Mouse (Mus musculus) lung, postnatal 0 days (tissue): ENCODE measurements around the gene Myl7. TPM values are rescaled to one million over a fixed set of nuclear protein-coding genes. Genes with fewer than 3 reads are reported as not detected.

Experiments
- ATAC-seq: fragments of 200-750 bp; cut with Nextera tagmentation; 2 replicates; pipeline ENCODE4 v1.8.0; 2017; ENCODE audit warnings: moderate library complexity
- DNase-seq: peaks from one replicate; pipeline ENCODE4 v3.0.0-alpha.2; 2016; ENCODE audit warnings: low spot score
- H3K27ac ChIP-seq: fragments of 300-500 bp; sonication (generic); 2 replicates; pipeline ENCODE4 v1.5.1; 2014; ENCODE audit warnings: antibody characterized with exemption, mild to moderate bottlenecking, low read length, mixed read lengths
- H3K27me3 ChIP-seq: fragments of 300-500 bp; sonication (generic); replicated peaks from 2 replicates; pipeline ENCODE4 v1.6.1; 2014; ENCODE audit warnings: low read length, mixed read lengths; ENCODE audit not compliant: insufficient read depth
- H3K36me3 ChIP-seq: fragments of 300-500 bp; sonication (generic); 2 replicates; pipeline ENCODE4 v1.6.1; 2014; ENCODE audit warnings: low read length, mixed read lengths; ENCODE audit not compliant: insufficient read depth
- H3K4me1 ChIP-seq: fragments of 300-500 bp; sonication (generic); 2 replicates; pipeline ENCODE4 v1.6.1; 2014; ENCODE audit warnings: antibody characterized with exemption, low read depth, low read length, mixed read lengths; ENCODE audit not compliant: insufficient read depth
- H3K4me2 ChIP-seq: fragments of 300-500 bp; sonication (generic); replicated peaks from 2 replicates; pipeline ENCODE4 v1.6.1; 2014; ENCODE audit warnings: low read depth, mild to moderate bottlenecking, low read length, moderate library complexity, mixed read lengths
- H3K4me3 ChIP-seq: fragments of 300-500 bp; sonication (generic); 2 replicates; pipeline ENCODE4 v1.5.1; 2014; ENCODE audit warnings: low read depth, low read length
- H3K9ac ChIP-seq: fragments of 300-500 bp; sonication (generic); replicated peaks from 2 replicates; pipeline ENCODE4 v1.6.1; 2014; ENCODE audit warnings: low read depth, mild to moderate bottlenecking
- H3K9me3 ChIP-seq: fragments of 300-500 bp; sonication (generic); 2 replicates; pipeline ENCODE4 v1.6.1; 2016; ENCODE audit warnings: low read length, mixed read lengths
- CTCF ChIP-seq: IDR thresholded peaks from 2 replicates; pipeline ENCODE4 v1.5.1; 2016; ENCODE audit warnings: antibody characterized with exemption, mild to moderate bottlenecking
- EP300 ChIP-seq: IDR thresholded peaks from 2 replicates; pipeline ENCODE4 v1.6.1; 2016; ENCODE audit warnings: antibody characterized with exemption, mild to moderate bottlenecking, control low read depth
- WGBS: fragments of 180-500 bp; shearing (Covaris S2); extraction: QIAGEN DNeasy Blood & Tissue Kit; methylation state at CpG from one replicate; pipeline ENCODE4 v1.1.7; 2014; 5-methylcytosine and 5-hydroxymethylcytosine counted together
- polyA plus RNA-seq: library from polyadenylated mRNA; unstranded; fragments of >200 nt; fragmentation: Nextera tagmentation; extraction: Ambion mirVana; gene quantifications from 2 replicates; pipeline ENCODE4 v1.2.1, GENCODE M21; 2015

The Myl7 gene
- polyA plus RNA-seq, 1 experiment from 2014 or later = 327 TPM

DNA sequence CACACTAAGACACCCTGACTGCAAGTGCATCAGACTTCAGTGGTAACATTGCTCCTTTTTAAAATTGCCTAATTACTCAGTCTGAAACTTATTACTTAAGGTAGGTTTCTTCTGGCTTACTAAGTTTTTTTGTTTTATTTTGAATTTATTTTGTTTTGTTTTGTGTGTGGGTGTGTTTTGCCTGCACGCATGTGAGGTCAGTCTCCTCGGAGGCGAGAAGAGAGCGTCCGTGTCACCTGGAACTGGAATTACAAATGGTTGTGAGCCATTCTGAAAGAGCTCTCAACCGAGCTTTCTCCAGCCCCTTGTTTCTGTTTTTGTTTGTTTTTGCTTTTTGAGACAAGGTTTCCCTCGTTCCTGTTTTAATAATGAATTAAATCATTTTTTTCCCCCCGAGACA, 19.9 kb downstream of the Myl7 start:
- H3K27me3 ChIP-seq = no peaks in the 10 kb centered on the region
- TF ChIP-seq EP300 (peak; percentile 8; the same call in 1 of the 2 replicates), CTCF (no peak)
- peak overlapping the region; percentile 68 for H3K4me2 ChIP-seq
- H3K36me3 ChIP-seq = peaks cover 8% of the 10 kb centered on the region; the same call in 1 of the 2 replicates
- H3K4me1 ChIP-seq = peaks cover 5% of the 10 kb centered on the region; the same call in 1 of the 2 replicates
- ATAC-seq (no peak), DNase-seq (no peak)
- WGBS = 13% methylated on average over 8 of the region's 8 CpGs
- H3K9me3 ChIP-seq = no peaks in the 10 kb centered on the region
- H3K9ac ChIP-seq = no peak overlapping the region
- H3K4me3 ChIP-seq = peak overlapping the region; percentile 65; the same call in 1 of the 2 replicates
- H3K27ac ChIP-seq = peak overlapping the region; percentile 80

DNA sequence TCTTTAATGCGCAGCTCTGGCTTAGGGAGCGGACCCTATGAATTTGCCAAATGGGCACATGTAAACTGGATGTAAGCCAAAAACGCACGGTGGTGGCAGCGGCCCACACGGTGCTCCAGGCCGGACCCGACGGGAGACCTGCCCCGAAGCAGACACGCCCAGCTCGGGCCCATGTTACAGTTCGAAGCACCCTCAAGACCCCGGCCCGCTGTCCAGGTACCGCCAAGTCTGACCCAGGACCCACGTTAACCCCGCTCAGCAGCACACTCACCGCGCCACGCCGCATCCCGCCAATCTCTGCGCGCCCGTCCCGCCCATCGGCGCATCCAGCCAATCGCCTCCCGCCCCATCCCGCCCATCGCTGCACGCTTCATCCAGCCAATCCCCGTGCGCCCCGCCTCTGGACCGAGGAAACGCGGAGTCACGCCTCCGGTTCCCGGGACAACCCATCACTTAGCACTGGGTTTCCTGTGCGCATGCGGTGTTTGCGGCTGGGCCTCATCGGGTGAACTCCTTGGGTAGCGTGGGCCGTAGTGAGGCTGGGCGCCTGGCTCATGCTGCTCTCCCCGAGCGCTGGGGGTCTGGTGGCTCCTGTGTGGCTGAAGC, 20.6 kb downstream of the Myl7 start, which contains the start of gene Pold2:
Gene Pold2 (minus strand): TSS at position 372 of the 606 bp plus-strand sequence.
- Histone ChIP-seq H3K9ac (peak within 1 kb of the TSS; percentile 39; the same call in 1 of the 2 replicates), H3K4me3 (peak within 1 kb of the TSS; percentile 65), H3K4me2 (peak within 1 kb of the TSS; percentile 68), H3K9me3 (no peaks in the 10 kb centered on the region), H3K36me3 (peaks cover 15% of the 10 kb centered on the region; the same call in 1 of the 2 replicates), H3K4me1 (peaks cover 5% of the 10 kb centered on the region; the same call in 1 of the 2 replicates), H3K27ac (peak within 1 kb of the TSS; percentile 80), H3K27me3 (no peaks in the 10 kb centered on the region)
- under 1% methylated on average over 51 of the region's 52 CpGs for WGBS
- TF ChIP-seq CTCF = no peak
- no peak for TF ChIP-seq EP300
- peak; percentile 99 for ATAC-seq
- peak; percentile 98 for DNase-seq

DNA sequence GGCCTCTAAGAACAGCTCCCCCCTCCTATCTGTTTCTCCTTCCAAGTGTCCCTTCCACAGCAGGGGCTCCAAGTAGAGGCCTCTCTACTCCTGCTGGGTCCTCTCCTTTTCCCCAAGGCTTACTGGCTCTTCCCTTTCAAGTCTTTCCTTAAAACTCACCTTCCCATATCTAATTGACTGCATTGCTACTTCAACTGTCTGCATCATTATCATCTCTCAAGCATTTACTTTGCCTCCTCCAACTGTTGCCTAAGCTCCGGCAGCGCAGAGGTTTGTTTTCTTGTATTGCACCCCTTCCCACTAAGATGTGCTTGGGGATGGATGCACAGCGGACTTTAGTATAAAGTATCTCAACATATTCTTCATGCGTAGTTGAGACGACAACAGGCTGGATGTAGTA, 21.2 kb downstream of the Myl7 start:
- H3K9me3 ChIP-seq = no peaks in the 10 kb centered on the region
- no peak overlapping the region for H3K27ac ChIP-seq
- ATAC-seq (no peak), DNase-seq (no peak)
- H3K27me3 ChIP-seq = no peaks in the 10 kb centered on the region
- H3K4me3 ChIP-seq = peak overlapping the region; percentile 65
- peaks cover 20% of the 10 kb centered on the region; the same call in 1 of the 2 replicates for H3K36me3 ChIP-seq
- 3% methylated on average over 5 of the region's 5 CpGs for WGBS
- H3K4me1 ChIP-seq = peaks cover 5% of the 10 kb centered on the region; the same call in 1 of the 2 replicates
- H3K9ac ChIP-seq = 0 out of 2 replicates have a peak overlapping the region, but pooled peaks have one; percentile 39
- no peak for TF ChIP-seq EP300
- no peak for TF ChIP-seq CTCF
- peak overlapping the region; percentile 68 for H3K4me2 ChIP-seq

- Histone ChIP-seq H3K4me3 (no peak overlapping the region), H3K36me3 (peaks cover 29% of the 10 kb centered on the region; the same call in 1 of the 2 replicates), H3K9ac (no peak overlapping the region), H3K27me3 (no peaks in the 10 kb centered on the region), H3K9me3 (no peaks in the 10 kb centered on the region), H3K27ac (no peak overlapping the region), H3K4me2 (no peak overlapping the region), H3K4me1 (peaks cover 5% of the 10 kb centered on the region; the same call in 1 of the 2 replicates)
- DNase-seq (no peak), ATAC-seq (no peak)
- TF ChIP-seq CTCF (no peak), EP300 (no peak)
- WGBS = 98% methylated on average over 9 of the region's 9 CpGs
Observed at GRCm38 (mm10) chr11:5873192-5873591, 25.4 kb downstream of the Myl7 start.

DNA sequence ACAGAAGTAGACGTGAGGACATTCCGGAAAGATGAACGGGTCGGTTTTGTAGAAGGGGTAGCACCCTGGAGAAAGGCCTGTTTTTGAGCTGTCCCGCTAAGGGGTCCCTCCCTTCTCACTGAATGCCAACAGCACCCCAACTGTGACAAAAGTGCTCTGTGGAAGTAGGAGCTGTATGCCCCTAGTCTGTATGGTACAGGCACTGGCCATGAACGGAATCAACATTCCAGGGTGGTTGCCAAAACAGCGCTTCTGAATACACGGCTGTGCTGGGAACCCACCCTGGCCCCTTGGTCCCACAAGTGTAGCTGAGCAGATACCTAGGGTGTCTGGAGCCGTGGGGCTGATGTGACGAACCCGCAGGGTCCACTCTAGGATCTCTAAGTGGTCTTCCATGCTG, 25.9 kb downstream of the Myl7 start:
- no peaks in the 10 kb centered on the region for H3K27me3 ChIP-seq
- DNase-seq = no peak
- H3K4me1 ChIP-seq = peaks cover 5% of the 10 kb centered on the region; the same call in 1 of the 2 replicates
- H3K4me3 ChIP-seq = no peak overlapping the region
- WGBS = 92% methylated on average over 11 of the region's 11 CpGs
- H3K4me2 ChIP-seq = no peak overlapping the region
- no peak overlapping the region for H3K27ac ChIP-seq
- TF ChIP-seq EP300 (no peak), CTCF (no peak)
- H3K36me3 ChIP-seq = peaks cover 29% of the 10 kb centered on the region; the same call in 1 of the 2 replicates
- H3K9me3 ChIP-seq = no peaks in the 10 kb centered on the region
- no peak for ATAC-seq
- no peak overlapping the region for H3K9ac ChIP-seq

- H3K36me3 ChIP-seq = peaks cover 29% of the 10 kb centered on the region; the same call in 1 of the 2 replicates
- H3K4me2 ChIP-seq = no peak overlapping the region
- no peak for TF ChIP-seq CTCF
- no peak for TF ChIP-seq EP300
- H3K4me3 ChIP-seq = no peak overlapping the region
- no peaks in the 10 kb centered on the region for H3K9me3 ChIP-seq
- DNase-seq (no peak), ATAC-seq (no peak)
- H3K4me1 ChIP-seq = no peaks in the 10 kb centered on the region
- H3K27ac ChIP-seq = no peak overlapping the region
- no peak overlapping the region for H3K9ac ChIP-seq
- H3K27me3 ChIP-seq = no peaks in the 10 kb centered on the region
- WGBS = 84% methylated on average over 16 of the region's 16 CpGs
Observed at GRCm38 (mm10) chr11:5870069-5870468, 28.5 kb downstream of the Myl7 start.
